Mouse (Mus musculus): ENCODE measurements around the gene Trp53inp2.

DNA sequence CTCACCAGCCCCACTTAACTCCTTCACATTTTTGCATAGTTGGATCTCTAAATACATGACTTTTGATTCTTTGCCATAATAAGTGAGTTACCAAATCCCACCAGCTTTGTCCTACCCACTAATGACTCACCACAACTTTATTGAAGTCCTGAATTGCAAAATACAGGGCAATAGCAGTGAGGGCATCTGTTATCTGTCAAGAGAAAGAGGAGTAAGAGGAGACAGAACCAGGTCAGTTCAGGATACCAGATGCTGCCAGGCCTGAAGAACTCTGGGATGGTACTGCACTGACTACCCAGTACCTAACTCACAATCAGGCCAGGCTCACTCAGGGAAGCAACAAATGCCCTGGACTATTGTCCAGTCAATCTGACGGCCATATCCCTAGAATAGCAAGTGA lies 45.6 kb upstream of the Trp53inp2 start:
- no peak for TF ChIP-seq POLR2A (IDR thresholded peaks at IDR 0.05; ENCODE audit: insufficient read length, low read depth)
- no peak for TF ChIP-seq MYOG (IDR thresholded peaks at IDR 0.05; ENCODE audit: control insufficient read depth in 1 of 3, insufficient read depth in 1 of 3, insufficient read length in 2 of 3, low read depth in 2 of 3)
- TF ChIP-seq USF1 (IDR thresholded peaks at IDR 0.05; ENCODE audit: low read depth): no peak
- TF ChIP-seq POLR2AphosphoS2 (IDR thresholded peaks at IDR 0.05; ENCODE audit: insufficient read length, low read depth): no peak
- TF ChIP-seq TCF12 (IDR thresholded peaks at IDR 0.05; ENCODE audit: insufficient read depth, poor library complexity, severe bottlenecking): no peak
